Mouse (Mus musculus): ENCODE measurements at regions not wholly inside any gene's neighbourhood (a gene's known extent, or its start where the extent isn't known, plus 50 kb on each side); places are given as distances from the start of the nearest gene placed in this dataset.

DNA sequence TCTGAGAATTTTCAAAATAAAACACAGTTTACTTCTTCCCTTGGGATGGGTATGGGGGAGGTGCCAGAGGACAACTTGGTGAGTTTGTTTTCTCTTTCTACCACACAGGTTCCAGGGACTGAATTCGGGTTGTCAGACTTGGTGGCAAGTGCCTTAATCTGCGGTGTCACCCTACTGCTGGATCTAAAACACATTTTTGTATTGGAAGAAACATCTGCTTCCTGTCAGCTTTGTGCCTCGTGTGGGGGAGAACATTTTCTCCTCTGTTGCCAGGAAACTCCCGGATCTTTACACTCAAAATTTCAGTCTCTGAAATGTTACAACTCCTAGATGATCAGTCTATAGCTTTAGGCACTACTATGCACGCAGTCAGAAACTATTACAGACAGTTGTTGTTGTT, 228.3 kb downstream of the Ktn1 start:
- TF ChIP-seq CTCF (IDR thresholded peaks at IDR 0.05; ENCODE audit: control insufficient read depth, insufficient read depth, low read length) (no peak), POLR2A (IDR thresholded peaks at IDR 0.05; ENCODE audit: borderline replicate concordance, control insufficient read depth, low read depth, low read length) (no peak)

Data from bone marrow, adult 2 months (tissue).